Comparison of ENCODE assay signal across 35 mouse cellular contexts in the genomic region with DNA sequence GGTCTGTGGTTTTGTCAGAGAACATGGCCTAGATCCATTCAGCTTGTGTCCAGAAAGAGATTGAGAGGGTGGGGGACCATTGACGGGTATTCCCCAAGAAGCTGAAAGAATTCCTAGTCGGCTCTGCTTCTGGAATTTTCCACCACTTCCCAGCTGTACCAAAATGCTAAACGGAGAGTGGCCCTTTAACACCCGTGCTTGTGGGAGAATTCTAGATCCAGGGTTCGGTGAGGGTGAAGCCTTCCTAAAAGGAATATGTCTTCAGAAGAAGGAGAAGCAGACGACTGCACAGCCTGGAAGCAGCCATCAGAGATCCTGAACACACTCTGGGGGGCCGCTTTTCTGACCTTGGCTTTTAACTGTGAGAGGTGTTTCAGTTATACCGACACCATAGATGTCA. TPM values are rescaled to one million over a fixed set of nuclear protein-coding genes. Genes with fewer than 3 reads are reported as not detected.
"Had no signal": no experiment of that assay in that cellular context is flagged by ENCODE, and none has a peak within 500 bp of the region (broad histone marks: within the 10 kb centered on the region; RNA-seq: fewer than 3 reads in every experiment).

No protein-coding gene starts in this region.

- DNase-seq: heart, postnatal 10 days; heart, postnatal 36 days; heart, postnatal 4 days; kidney, adult 11 months; kidney, adult 18-20 months; kidney, adult 2 months; kidney, adult 8-10 months; kidney, adult 9 months; kidney, postnatal 10 days; kidney, postnatal 14 days; kidney, postnatal 25 days; kidney, postnatal 36 days; kidney, postnatal 4 days; layer of hippocampus, adult 9-11 months; layer of hippocampus, postnatal 36 days had no signal

- ATAC-seq: hindbrain, embryonic 16.5 days; hindbrain, postnatal 0 days; inflammation-experienced regulatory T-cells, adult 6 months; intestine, embryonic 15.5 days; intestine, embryonic 16.5 days; intestine, postnatal 0 days had no signal

- H3K4me1 ChIP-seq: hindbrain, embryonic 10.5 days; hindbrain, embryonic 12.5 days; hindbrain, embryonic 13.5 days; hindbrain, embryonic 15.5 days; intestine, embryonic 15.5 days had no signal

- H3K27ac ChIP-seq: heart, embryonic 10.5 days; heart, embryonic 13.5 days; heart, embryonic 15.5 days; hindbrain, embryonic 10.5 days; hindbrain, embryonic 12.5 days; hindbrain, embryonic 13.5 days; hindbrain, embryonic 14.5 days; hindbrain, embryonic 15.5 days; hindbrain, postnatal 0 days; intestine, embryonic 15.5 days; kidney, embryonic 15.5 days; kidney, postnatal 0 days; layer of hippocampus, adult 2 months had no signal

- H3K4me2 ChIP-seq: heart, embryonic 11.5 days; heart, embryonic 12.5 days; heart, embryonic 13.5 days; heart, embryonic 15.5 days; hindbrain, embryonic 12.5 days; hindbrain, embryonic 13.5 days; hindbrain, embryonic 14.5 days; hindbrain, embryonic 15.5 days; intestine, embryonic 15.5 days; kidney, embryonic 15.5 days had no signal

- H3K36me3 ChIP-seq: heart, embryonic 10.5 days; heart, embryonic 12.5 days; heart, embryonic 13.5 days; heart, embryonic 15.5 days; hindbrain, embryonic 10.5 days; hindbrain, embryonic 12.5 days; hindbrain, embryonic 13.5 days; hindbrain, embryonic 15.5 days; intestine, embryonic 15.5 days; kidney, embryonic 15.5 days had no signal

- H3K4me3 ChIP-seq: heart, embryonic 10.5 days; heart, embryonic 12.5 days; heart, embryonic 13.5 days; heart, embryonic 15.5 days; hindbrain, embryonic 10.5 days; hindbrain, embryonic 12.5 days; hindbrain, embryonic 13.5 days; hindbrain, embryonic 15.5 days; intestine, embryonic 15.5 days; kidney, embryonic 15.5 days; layer of hippocampus, adult 2 months had no signal

- H3K27me3 ChIP-seq: heart, embryonic 12.5 days; heart, embryonic 13.5 days; heart, embryonic 15.5 days; hindbrain, embryonic 12.5 days; hindbrain, embryonic 13.5 days; hindbrain, embryonic 15.5 days; intestine, embryonic 15.5 days; kidney, embryonic 15.5 days had no signal

- H3K9ac ChIP-seq: heart, embryonic 12.5 days; heart, embryonic 13.5 days; heart, embryonic 15.5 days; hindbrain, embryonic 12.5 days; hindbrain, embryonic 13.5 days; hindbrain, embryonic 14.5 days; hindbrain, embryonic 15.5 days; intestine, embryonic 15.5 days; kidney, embryonic 15.5 days had no signal

- H3K9me3 ChIP-seq: heart, embryonic 10.5 days; heart, embryonic 12.5 days; heart, embryonic 13.5 days; heart, embryonic 15.5 days; hindbrain, embryonic 10.5 days; hindbrain, embryonic 12.5 days; hindbrain, embryonic 13.5 days; hindbrain, embryonic 15.5 days; intestine, embryonic 15.5 days; kidney, embryonic 15.5 days had no signal

RNA-seq across cellular contexts. Expression of a gene that starts 11.8 kb away (rescaled TPM):
- total RNA-seq: hematopoietic stem cell, adult 5-6 weeks had no signal
- polyA plus RNA-seq: inflammation-experienced regulatory T-cells, adult 6 months had no signal
